Mouse (Mus musculus) small intestine, adult 2 months (tissue): Measurements from ENCODE around the gene Elf1.

Experiments used
- CTCF ChIP-seq: fragments of 200-500 bp; IDR thresholded peaks from 2 replicates; pipeline ENCODE4 v1.5.1; 2012; ENCODE audit warnings: low read depth, mild to moderate bottlenecking, control low read depth, inconsistent platforms, low read length, moderate library complexity, mixed read lengths; ENCODE audit not compliant: insufficient replicate concordance, insufficient read length; ENCODE audit errors: extremely low read depth
- POLR2A ChIP-seq: fragments of 200-500 bp; IDR thresholded peaks from 2 replicates; pipeline ENCODE4 v1.6.1; 2012; ENCODE audit warnings: low read depth, mild to moderate bottlenecking, control low read depth, inconsistent platforms, low read length, moderate library complexity

DNA sequence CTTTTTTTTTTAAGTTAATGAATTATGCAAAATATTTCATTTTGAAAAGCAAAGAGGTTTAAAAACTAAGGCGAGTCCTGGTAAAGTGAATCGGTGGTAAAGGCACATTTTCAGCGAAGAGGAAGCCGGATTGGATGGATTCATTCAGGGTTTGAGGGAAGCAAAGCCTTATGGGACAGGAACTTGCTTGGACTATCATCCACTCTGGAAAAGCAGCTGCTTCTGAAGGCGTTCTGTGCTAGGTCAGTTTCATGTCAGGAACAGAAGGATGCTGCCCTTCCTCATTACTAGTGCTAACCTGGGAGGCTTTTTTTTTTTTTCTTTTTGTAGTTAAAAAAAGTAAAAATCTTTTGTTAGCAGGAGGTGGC, 35.2 kb downstream of the Elf1 start:
- TF ChIP-seq POLR2A (no peak), CTCF (no peak)
